Mouse (Mus musculus) bone marrow, adult 2 months (tissue): ENCODE measurements around the gene Ggt6.

ENCODE experiments used
- CTCF ChIP-seq: fragments of 200-500 bp; IDR thresholded peaks from 2 replicates; pipeline ENCODE4 v1.5.1; 2011; ENCODE audit warnings: low read length, control low read depth; ENCODE audit not compliant: control insufficient read depth, insufficient read depth
- POLR2A ChIP-seq: fragments of 200-500 bp; IDR thresholded peaks from 2 replicates; pipeline ENCODE4 v1.6.1; 2011; ENCODE audit warnings: low read depth, mild to moderate bottlenecking, control low read depth, low read length, borderline replicate concordance; ENCODE audit not compliant: control insufficient read depth

- TF ChIP-seq POLR2A (no peak), CTCF (no peak)
These were observed 26.7 kb upstream of the Ggt6 start for GRCm38 (mm10) chr11:72408451-72409170.
